31 mouse cellular contexts compared by ENCODE assay signal in the genomic region with DNA sequence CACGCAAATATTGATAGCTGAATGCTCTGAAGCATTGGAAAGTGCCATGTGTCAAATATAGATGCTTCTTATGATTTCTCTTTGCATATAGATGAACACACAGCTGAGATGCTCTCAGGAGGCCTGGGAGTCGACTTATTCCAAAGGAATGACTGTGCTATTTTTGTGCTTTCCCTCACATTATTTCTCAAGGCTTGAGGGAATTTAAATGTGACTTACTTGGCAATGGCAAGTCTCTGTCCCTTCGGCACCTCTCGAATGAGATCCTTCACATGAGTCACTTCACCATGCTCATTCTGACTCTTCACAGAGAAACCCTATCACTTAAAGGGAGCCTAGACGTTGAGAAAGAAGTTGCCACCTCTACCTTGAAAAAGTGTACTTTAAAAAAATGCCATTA. TPM values are rescaled to one million over a fixed set of nuclear protein-coding genes. Genes with fewer than 3 reads are reported as not detected.
DNase-seq lines count a peak whose midpoint lies in the region; ATAC-seq and TF ChIP-seq lines count a peak whose summit lies in the region.
"Had no signal": no experiment of that assay in that cellular context is flagged by ENCODE, and none has a peak within 500 bp of the region (broad histone marks: within the 10 kb centered on the region; RNA-seq: fewer than 3 reads in every experiment).

No protein-coding gene starts in this region.

- no peak overlapping the region for H3K4me3 ChIP-seq in heart, postnatal 0 days (ENCODE audit: low read depth, low read length)
- no peak overlapping the region for H3K4me3 ChIP-seq in heart, adult 2 months
- no peak overlapping the region for H3K4me3 ChIP-seq in midbrain, embryonic 12.5 days
- no peak overlapping the region for H3K4me3 ChIP-seq in midbrain, embryonic 11.5 days (ENCODE audit: low read depth, low read length)
- no peak overlapping the region for H3K4me3 ChIP-seq in brown adipose tissue, adult 24 weeks (ENCODE audit: insufficient read depth, low read depth, low read length)
- H3K4me3 ChIP-seq: embryonic facial prominence, embryonic 12.5 days; embryonic facial prominence, embryonic 15.5 days; erythroblast, embryonic 14.5 days; forebrain, embryonic 12.5 days; forebrain, embryonic 15.5 days; gastrocnemius, adult 2 months; heart, embryonic 12.5 days; heart, embryonic 15.5 days; hindbrain, embryonic 15.5 days had no signal

- no peaks in the 10 kb centered on the region for H3K79me2 ChIP-seq in heart, adult 2 months (replicated peaks; ENCODE audit: control insufficient read depth, insufficient read depth, low read length)

- intact Hi-C loops in heart, adult 2 months (cut with DNase I) = no loop called here

- TF ChIP-seq CTCF in heart, postnatal 0 days (IDR thresholded peaks at IDR 0.05; ENCODE audit: low read depth) = no peak
- no peak for TF ChIP-seq CTCF in heart, adult 2 months (IDR thresholded peaks at IDR 0.05)

- H3K27ac ChIP-seq in heart, postnatal 0 days (ENCODE audit: low read depth) = no peak overlapping the region
- no peak overlapping the region for H3K27ac ChIP-seq in heart, adult 2 months
- peak overlapping the region; percentile 25; the same call in 1 of the 2 replicates for H3K27ac ChIP-seq in midbrain, embryonic 12.5 days (replicated peaks)
- no peak overlapping the region for H3K27ac ChIP-seq in midbrain, embryonic 11.5 days (ENCODE audit: low read depth, low read length)
- peak overlapping the region; percentile 80 for H3K27ac ChIP-seq in brown adipose tissue, adult 24 weeks (replicated peaks; ENCODE audit: low read depth, low read length)
- H3K27ac ChIP-seq: embryonic facial prominence, embryonic 12.5 days; embryonic facial prominence, embryonic 15.5 days; forebrain, embryonic 12.5 days; forebrain, embryonic 15.5 days; gastrocnemius, adult 2 months; heart, embryonic 15.5 days; hindbrain, embryonic 15.5 days had no signal

- DNase-seq in heart, postnatal 0 days (ENCODE audit: low spot score) = peak; percentile 2
- no peak for DNase-seq in heart, adult 2 months
- DNase-seq in midbrain, embryonic 11.5 days (ENCODE audit: low spot score, missing footprints) = no peak
- DNase-seq in NIH3T3 (ENCODE audit: low read depth) = peak; percentile 19
- DNase-seq in lung, postnatal 14 days = no peak
- no peak for DNase-seq in kidney, postnatal 14 days
- DNase-seq: adrenal gland, adult 8-10 months; adrenal gland, postnatal 25 days; B cell, adult 2 months; cerebellum, adult 11 months; cerebellum, adult 2 months; cerebellum, adult 9-11 months; cerebellum, postnatal 25 days; gastrocnemius, adult 2 months; gastrocnemius, postnatal 14 days; heart, adult 11 months; heart, postnatal 14 days; heart, postnatal 4 days had no signal

- H3K27me3 ChIP-seq in heart, postnatal 0 days (ENCODE audit: control insufficient read depth, insufficient read depth, low read length) = no peaks in the 10 kb centered on the region
- no peaks in the 10 kb centered on the region for H3K27me3 ChIP-seq in heart, adult 2 months (ENCODE audit: control insufficient read depth, insufficient read depth, low read length)
- no peaks in the 10 kb centered on the region for H3K27me3 ChIP-seq in midbrain, embryonic 12.5 days
- no peaks in the 10 kb centered on the region for H3K27me3 ChIP-seq in midbrain, embryonic 11.5 days (ENCODE audit: control insufficient read depth, insufficient read depth, low read length)
- H3K27me3 ChIP-seq: CH12.LX; embryonic facial prominence, embryonic 12.5 days; embryonic facial prominence, embryonic 15.5 days; forebrain, embryonic 12.5 days; forebrain, embryonic 15.5 days; heart, embryonic 12.5 days; heart, embryonic 15.5 days; hindbrain, embryonic 15.5 days had no signal

- H3K9ac ChIP-seq in heart, postnatal 0 days (replicated peaks; ENCODE audit: low read depth, low read length) = no peak overlapping the region
- no peak overlapping the region for H3K9ac ChIP-seq in heart, adult 2 months (ENCODE audit: low read depth, low read length)
- H3K9ac ChIP-seq in midbrain, embryonic 12.5 days (replicated peaks) = no peak overlapping the region
- no peak overlapping the region for H3K9ac ChIP-seq in midbrain, embryonic 11.5 days (ENCODE audit: low read length)
- H3K9ac ChIP-seq: embryonic facial prominence, embryonic 12.5 days; embryonic facial prominence, embryonic 15.5 days; forebrain, embryonic 12.5 days; forebrain, embryonic 15.5 days; heart, embryonic 12.5 days; heart, embryonic 15.5 days; hindbrain, embryonic 15.5 days had no signal

- no peaks in the 10 kb centered on the region for H3K9me3 ChIP-seq in heart, postnatal 0 days (replicated peaks; ENCODE audit: control insufficient read depth, low read length)
- H3K9me3 ChIP-seq in midbrain, embryonic 12.5 days = no peaks in the 10 kb centered on the region
- no peaks in the 10 kb centered on the region for H3K9me3 ChIP-seq in midbrain, embryonic 11.5 days (ENCODE audit: control insufficient read depth, low read length)
- H3K9me3 ChIP-seq: embryonic facial prominence, embryonic 12.5 days; embryonic facial prominence, embryonic 15.5 days; forebrain, embryonic 12.5 days; forebrain, embryonic 15.5 days; heart, embryonic 12.5 days; heart, embryonic 15.5 days; hindbrain, embryonic 15.5 days had no signal

- H3K36me3 ChIP-seq in heart, postnatal 0 days (replicated peaks; ENCODE audit: control insufficient read depth, insufficient read depth, low read length) = no peaks in the 10 kb centered on the region
- no peaks in the 10 kb centered on the region for H3K36me3 ChIP-seq in heart, adult 2 months (ENCODE audit: control insufficient read depth, insufficient read depth, low read length)
- H3K36me3 ChIP-seq in midbrain, embryonic 12.5 days = no peaks in the 10 kb centered on the region
- no peaks in the 10 kb centered on the region for H3K36me3 ChIP-seq in midbrain, embryonic 11.5 days (ENCODE audit: control insufficient read depth, insufficient read depth, low read length)
- H3K36me3 ChIP-seq: embryonic facial prominence, embryonic 12.5 days; embryonic facial prominence, embryonic 15.5 days; forebrain, embryonic 12.5 days; forebrain, embryonic 15.5 days; G1E; heart, embryonic 12.5 days; heart, embryonic 15.5 days; hindbrain, embryonic 15.5 days had no signal

- H3K4me2 ChIP-seq in heart, postnatal 0 days (ENCODE audit: low read depth, low read length) = no peak overlapping the region
- H3K4me2 ChIP-seq in midbrain, embryonic 12.5 days (replicated peaks) = no peak overlapping the region
- no peak overlapping the region for H3K4me2 ChIP-seq in midbrain, embryonic 11.5 days
- H3K4me2 ChIP-seq: embryonic facial prominence, embryonic 12.5 days; embryonic facial prominence, embryonic 15.5 days; forebrain, embryonic 12.5 days; forebrain, embryonic 15.5 days; heart, embryonic 12.5 days; heart, embryonic 15.5 days; hindbrain, embryonic 15.5 days had no signal

- ATAC-seq in heart, postnatal 0 days (ENCODE audit: insufficient read depth, low read depth) = no peak
- no peak for ATAC-seq in midbrain, embryonic 12.5 days (ENCODE audit: low FRiP score, low read depth)
- no peak for ATAC-seq in midbrain, embryonic 11.5 days (ENCODE audit: low FRiP score)
- ATAC-seq: forebrain, embryonic 15.5 days; intestine, postnatal 0 days had no signal

- TF ChIP-seq EP300 in heart, postnatal 0 days (IDR thresholded peaks at IDR 0.05; ENCODE audit: low read depth) = no peak
- TF ChIP-seq EP300 in heart, adult 2 months (IDR thresholded peaks at IDR 0.05; ENCODE audit: insufficient read depth, low read depth, low read length) = no peak

- 74% methylated on average over 5 of the region's 5 CpGs for WGBS in heart, postnatal 0 days
- WGBS in heart, adult 2 months = 68% methylated on average over 5 of the region's 5 CpGs
- 86% methylated on average over 5 of the region's 5 CpGs for WGBS in midbrain, embryonic 12.5 days
- WGBS in midbrain, embryonic 11.5 days = 91% methylated on average over 5 of the region's 5 CpGs

- peaks cover 14% of the 10 kb centered on the region for H3K4me1 ChIP-seq in heart, postnatal 0 days (ENCODE audit: control insufficient read depth, insufficient read depth)
- peaks cover 3% of the 10 kb centered on the region for H3K4me1 ChIP-seq in heart, adult 2 months (ENCODE audit: control insufficient read depth, insufficient read depth, low read length)
- no peaks in the 10 kb centered on the region for H3K4me1 ChIP-seq in midbrain, embryonic 12.5 days
- no peaks in the 10 kb centered on the region for H3K4me1 ChIP-seq in midbrain, embryonic 11.5 days (ENCODE audit: control insufficient read depth, insufficient read depth, low read length)
- peaks cover 4% of the 10 kb centered on the region for H3K4me1 ChIP-seq in brown adipose tissue, adult 24 weeks (ENCODE audit: control insufficient read depth, insufficient read depth, insufficient read length, low read length)
- H3K4me1 ChIP-seq: embryonic facial prominence, embryonic 12.5 days; embryonic facial prominence, embryonic 15.5 days; forebrain, embryonic 12.5 days; forebrain, embryonic 15.5 days; hindbrain, embryonic 15.5 days had no signal

- TF ChIP-seq POLR2A in heart, adult 2 months (IDR thresholded peaks at IDR 0.05; ENCODE audit: insufficient read depth, low read depth, low read length) = no peak

RNA-seq across cellular contexts. Expression of a gene that starts 51.1 kb away (rescaled TPM):
- total RNA-seq in heart, postnatal 0 days (2014; rRNA removed; ENCODE audit: low replicate concordance) = 64.9 and 102 TPM in 2 replicates
- polyA plus RNA-seq in heart, postnatal 0 days (2015; fragmentation: Nextera tagmentation; extraction: Ambion mirVana) = 166 and 168 TPM in 2 replicates
- 100 to 1,000 TPM; 191 to 208 TPM for total RNA-seq in heart, adult 2 months (2021)
- polyA plus RNA-seq in heart, adult 2 months (2012; rRNA removed) = 71.1 and 91.0 TPM in 2 replicates
- 7.9 and 8.0 TPM in 2 replicates for polyA plus RNA-seq in midbrain, embryonic 12.5 days (2016; fragmentation: Nextera tagmentation; extraction: Ambion mirVana)
- polyA plus RNA-seq in midbrain, embryonic 11.5 days (2014; fragmentation: Nextera tagmentation; extraction: Ambion mirVana) = 5.7 and 6.8 TPM in 2 replicates
- 108 and 155 TPM in 2 replicates for polyA plus RNA-seq in brown adipose tissue, adult 24 weeks (2012; ENCODE audit: insufficient read depth, insufficient read length, missing spikeins)
- polyA plus RNA-seq: G1E had no signal

Comparison
In these comparisons a context has a peak if more than half of its experiments do, and no peak if none do; other contexts are left out.
1. DNase-seq: peak in heart, postnatal 0 days (single experiment) and NIH3T3 (single experiment); none in heart, adult 2 months (0 of 2), midbrain, embryonic 11.5 days (single experiment), lung, postnatal 14 days (single experiment) and kidney, postnatal 14 days (single experiment).
2. H3K27ac ChIP-seq: peak in midbrain, embryonic 12.5 days (single experiment) and brown adipose tissue, adult 24 weeks (single experiment); none in heart, postnatal 0 days (single experiment), heart, adult 2 months (single experiment) and midbrain, embryonic 11.5 days (single experiment).